Mouse (Mus musculus) stomach, embryonic 16.5 days (tissue): ENCODE data around the gene Micu1. TPM values are rescaled to one million over a fixed set of nuclear protein-coding genes. Genes with fewer than 3 reads are reported as not detected.
A peak's percentile ranks its signal among the peaks of the same experiment; 100 is the strongest.
"Not testable (repeated sequence)": the region's sequence is repeated elsewhere in the genome, so short reads cannot be mapped to it uniquely, and the experiment has no call there.

Experiments used
- ATAC-seq: fragments of 200-750 bp; cut with Nextera tagmentation; 2 replicates; pipeline ENCODE4 v1.8.0; 2017; ENCODE audit warnings: moderate number of reproducible peaks, moderate TSS enrichment; ENCODE audit not compliant: insufficient read depth, low FRiP score
- H3K27ac ChIP-seq: fragments of 300-500 bp; sonication (generic); 2 replicates; pipeline ENCODE4 v1.5.1; 2014; ENCODE audit warnings: low read length
- H3K27me3 ChIP-seq: fragments of 300-500 bp; sonication (generic); 2 replicates; pipeline ENCODE4 v1.6.1; 2014; ENCODE audit warnings: low read length, control low read depth, mixed read lengths; ENCODE audit not compliant: control insufficient read depth, insufficient read depth
- H3K36me3 ChIP-seq: fragments of 300-500 bp; sonication (generic); 2 replicates; pipeline ENCODE4 v1.6.1; 2014; ENCODE audit warnings: low read length; ENCODE audit not compliant: control insufficient read depth, insufficient read depth
- H3K4me1 ChIP-seq: fragments of 300-500 bp; sonication (generic); 2 replicates; pipeline ENCODE4 v1.6.1; 2014; ENCODE audit warnings: low read length, control low read depth, mixed read lengths; ENCODE audit not compliant: control insufficient read depth, insufficient read depth
- H3K4me2 ChIP-seq: fragments of 300-500 bp; sonication (generic); 2 replicates; pipeline ENCODE4 v1.6.1; 2014; ENCODE audit warnings: low read depth, low read length, mixed read lengths
- H3K4me3 ChIP-seq: fragments of 300-500 bp; sonication (generic); replicated peaks from 2 replicates; pipeline ENCODE4 v1.5.1; 2014; ENCODE audit warnings: mild to moderate bottlenecking, low read length
- H3K9ac ChIP-seq: fragments of 300-500 bp; sonication (generic); 2 replicates; pipeline ENCODE4 v1.6.1; 2014; ENCODE audit warnings: low read length
- H3K9me3 ChIP-seq: fragments of 300-500 bp; sonication (generic); replicated peaks from 2 replicates; pipeline ENCODE4 v1.6.1; 2016; ENCODE audit warnings: low read length, control low read depth; ENCODE audit not compliant: control insufficient read depth
- WGBS: fragments of 180-500 bp; shearing (Covaris S2); extraction: QIAGEN DNeasy Blood & Tissue Kit; methylation state at CpG from one replicate; pipeline ENCODE4 v1.1.7; 2014; 5-methylcytosine and 5-hydroxymethylcytosine counted together
- polyA plus RNA-seq: library from polyadenylated mRNA; unstranded; fragments of >200 nt; fragmentation: Nextera tagmentation; extraction: Ambion mirVana; gene quantifications from 2 replicates; pipeline ENCODE4 v1.2.1, GENCODE M21; 2015

The Micu1 gene
- polyA plus RNA-seq, 1 experiment from 2014 or later, result 74.1 TPM

DNA sequence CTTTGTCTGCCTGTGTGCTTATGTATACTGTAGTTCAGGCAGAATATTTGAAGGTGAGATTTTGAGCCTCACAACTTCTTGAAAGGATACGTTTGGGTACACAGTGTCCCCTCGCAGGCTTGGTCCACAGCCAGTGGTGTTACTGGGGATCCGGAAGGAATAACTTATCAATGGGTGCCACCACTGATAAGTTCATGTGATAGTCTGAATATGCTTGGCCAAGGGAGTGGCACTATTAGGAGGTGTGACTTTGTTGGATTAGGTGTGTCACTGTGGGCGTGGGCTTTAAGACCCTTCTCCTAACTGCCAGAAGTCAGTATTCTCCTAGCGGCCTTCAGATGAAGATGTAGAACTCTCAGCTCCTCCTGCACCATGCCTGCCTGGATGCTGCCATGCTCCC, 170.9 kb downstream of the Micu1 start:
- Histone ChIP-seq H3K27ac (peak overlapping the region; percentile 62; the same call in 1 of the 2 replicates), H3K27me3 (no peaks in the 10 kb centered on the region), H3K36me3 (no peaks in the 10 kb centered on the region), H3K4me1 (peaks cover 3% of the 10 kb centered on the region; the same call in 1 of the 2 replicates), H3K4me3 (no peak overlapping the region), H3K9me3 (no peaks in the 10 kb centered on the region), H3K9ac (no peak overlapping the region), H3K4me2 (no peak overlapping the region)
- 64% methylated on average over 5 of the region's 5 CpGs for WGBS
- ATAC-seq, result peak; percentile 38; the same call in 1 of the 2 replicates

DNA sequence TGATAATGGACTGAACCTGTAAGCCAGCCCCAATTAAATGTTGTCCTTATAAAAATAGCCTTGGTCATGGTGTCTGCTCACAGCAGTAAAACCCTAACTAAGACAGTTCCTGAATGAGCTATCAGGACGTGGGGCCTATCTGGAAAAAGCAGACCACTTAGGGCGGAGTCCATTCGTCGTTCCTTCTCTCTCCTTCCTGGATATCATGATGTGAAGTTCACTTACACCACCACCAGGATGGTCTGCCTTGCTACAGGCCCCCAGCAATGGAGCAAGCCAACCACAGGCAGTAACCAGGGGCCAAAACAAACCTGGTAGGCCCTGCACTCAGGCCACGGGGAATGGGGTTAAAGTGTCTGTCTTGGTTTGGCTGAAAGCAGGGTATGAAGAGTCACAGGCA, 171.3 kb downstream of the Micu1 start:
- no peak for ATAC-seq
- H3K27me3 ChIP-seq, result no peaks in the 10 kb centered on the region
- no peak overlapping the region for H3K9ac ChIP-seq
- 62% methylated on average over 5 of the region's 5 CpGs for WGBS
- H3K9me3 ChIP-seq, result no peaks in the 10 kb centered on the region
- H3K36me3 ChIP-seq, result no peaks in the 10 kb centered on the region
- no peak overlapping the region; the same call in 1 of the 2 replicates for H3K27ac ChIP-seq
- 0 out of 2 replicates have a peak overlapping the region, but pooled peaks have one; percentile 9 for H3K4me2 ChIP-seq
- no peak overlapping the region for H3K4me3 ChIP-seq
- peaks cover 5% of the 10 kb centered on the region; the same call in 1 of the 2 replicates for H3K4me1 ChIP-seq

DNA sequence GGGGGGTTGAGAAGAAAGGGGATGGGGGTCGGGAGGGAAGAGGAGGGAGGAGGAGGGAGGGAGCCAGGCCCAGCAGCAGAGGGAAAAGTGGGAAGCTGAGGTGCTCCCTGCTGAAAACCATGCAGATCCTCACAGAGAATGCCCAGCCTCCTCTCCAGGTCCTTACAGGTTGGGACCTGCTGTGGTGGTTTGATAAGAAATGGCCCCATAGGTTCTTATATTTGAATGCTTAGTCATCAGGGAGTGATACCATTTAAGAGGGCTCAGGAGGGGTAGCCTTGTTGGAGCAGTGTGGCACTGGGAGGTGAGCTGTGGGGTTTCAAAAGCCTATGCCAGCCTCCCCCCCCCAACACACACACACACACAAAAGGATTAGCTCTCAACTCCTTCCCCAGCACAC, 173.1 kb downstream of the Micu1 start:
- peaks cover 9% of the 10 kb centered on the region for H3K4me1 ChIP-seq
- H3K9me3 ChIP-seq, result no peaks in the 10 kb centered on the region
- no peak overlapping the region for H3K4me2 ChIP-seq
- no peak overlapping the region for H3K4me3 ChIP-seq
- H3K9ac ChIP-seq, result no peak overlapping the region
- ATAC-seq, result peak; percentile 35; the same call in 1 of the 2 replicates
- no peaks in the 10 kb centered on the region for H3K36me3 ChIP-seq
- peak overlapping the region; percentile 12 for H3K27ac ChIP-seq
- no peaks in the 10 kb centered on the region for H3K27me3 ChIP-seq
- 33% methylated on average over 1 of the region's 1 CpGs for WGBS

- not testable (repeated sequence) for H3K9ac ChIP-seq, H3K4me3 ChIP-seq, H3K9me3 ChIP-seq, H3K36me3 ChIP-seq, ATAC-seq, H3K27ac ChIP-seq, H3K27me3 ChIP-seq, H3K4me2 ChIP-seq
- H3K4me1 ChIP-seq, result peaks cover 19% of the 10 kb centered on the region
- 96% methylated on average over 2 of the region's 4 CpGs for WGBS
Measured at GRCm38 (mm10) chr10:59876698-59877097, 174.4 kb downstream of the Micu1 start.

DNA sequence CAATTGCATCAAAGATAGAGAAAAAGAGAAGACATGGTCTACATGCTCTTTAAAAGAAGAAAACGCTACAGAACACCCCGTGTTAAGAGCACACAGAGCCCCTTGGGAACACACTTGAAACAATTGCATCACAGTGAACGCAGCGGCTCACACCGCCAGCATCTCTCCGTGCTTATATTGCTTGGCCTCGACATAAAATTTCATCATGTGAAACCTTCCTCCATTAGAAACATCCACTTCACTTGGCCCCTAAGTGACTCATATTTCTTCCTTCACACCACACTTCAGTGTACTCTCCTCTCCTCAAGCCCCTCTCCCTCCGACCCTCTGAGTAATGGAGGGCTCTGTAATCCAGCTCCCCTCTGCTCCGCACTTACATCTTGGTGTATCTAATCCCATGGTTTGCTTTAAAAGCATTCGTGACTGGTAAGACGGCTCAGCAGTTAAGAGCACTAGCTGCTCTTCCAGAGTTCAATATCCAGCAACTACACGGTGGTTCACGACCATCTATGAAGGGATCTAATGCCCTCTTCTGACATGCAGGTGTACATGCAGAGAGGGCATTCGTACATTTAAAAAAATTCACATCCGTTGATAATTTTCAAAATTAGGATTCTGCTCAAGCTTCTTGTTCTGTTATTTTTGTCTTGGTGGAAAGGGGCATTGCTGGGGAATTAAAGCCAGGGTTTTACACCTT, 175.3 kb downstream of the Micu1 start:
- Histone ChIP-seq H3K9ac (no peak overlapping the region), H3K4me1 (peaks cover 19% of the 10 kb centered on the region), H3K4me3 (no peak overlapping the region), H3K27ac (no peak overlapping the region), H3K27me3 (no peaks in the 10 kb centered on the region), H3K9me3 (no peaks in the 10 kb centered on the region), H3K4me2 (no peak overlapping the region), H3K36me3 (no peaks in the 10 kb centered on the region)
- no peak for ATAC-seq
- 76% methylated on average over 15 of the region's 15 CpGs for WGBS

DNA sequence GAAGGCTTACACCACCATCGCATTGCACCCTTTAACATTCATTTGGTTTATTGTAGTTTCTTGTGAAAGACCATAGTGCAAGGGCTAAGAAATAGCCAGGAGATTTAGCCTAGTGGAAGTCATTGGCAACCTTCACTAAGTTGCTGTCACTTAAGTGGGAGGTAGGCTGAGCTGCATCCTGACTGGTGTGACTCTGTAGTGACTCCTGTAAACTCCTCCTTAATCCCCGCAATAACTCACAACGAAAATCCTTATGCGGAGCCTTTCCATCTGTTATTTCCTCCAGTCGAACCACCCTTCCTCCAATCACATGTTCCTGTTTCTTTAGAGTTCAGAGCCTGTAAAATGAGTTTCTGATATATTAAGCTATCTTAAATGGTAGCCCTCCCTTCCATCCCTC, 176.5 kb downstream of the Micu1 start:
- H3K4me1 ChIP-seq, result peaks cover 17% of the 10 kb centered on the region
- H3K27me3 ChIP-seq, result no peaks in the 10 kb centered on the region
- peak overlapping the region; percentile 95 for H3K9ac ChIP-seq
- H3K9me3 ChIP-seq, result no peaks in the 10 kb centered on the region
- peak overlapping the region; percentile 85 for H3K4me3 ChIP-seq
- peak overlapping the region; percentile 100 for H3K27ac ChIP-seq
- peak overlapping the region; percentile 71 for H3K4me2 ChIP-seq
- no peak for ATAC-seq
- no peaks in the 10 kb centered on the region for H3K36me3 ChIP-seq
- WGBS, result 12% methylated on average over 5 of the region's 5 CpGs

DNA sequence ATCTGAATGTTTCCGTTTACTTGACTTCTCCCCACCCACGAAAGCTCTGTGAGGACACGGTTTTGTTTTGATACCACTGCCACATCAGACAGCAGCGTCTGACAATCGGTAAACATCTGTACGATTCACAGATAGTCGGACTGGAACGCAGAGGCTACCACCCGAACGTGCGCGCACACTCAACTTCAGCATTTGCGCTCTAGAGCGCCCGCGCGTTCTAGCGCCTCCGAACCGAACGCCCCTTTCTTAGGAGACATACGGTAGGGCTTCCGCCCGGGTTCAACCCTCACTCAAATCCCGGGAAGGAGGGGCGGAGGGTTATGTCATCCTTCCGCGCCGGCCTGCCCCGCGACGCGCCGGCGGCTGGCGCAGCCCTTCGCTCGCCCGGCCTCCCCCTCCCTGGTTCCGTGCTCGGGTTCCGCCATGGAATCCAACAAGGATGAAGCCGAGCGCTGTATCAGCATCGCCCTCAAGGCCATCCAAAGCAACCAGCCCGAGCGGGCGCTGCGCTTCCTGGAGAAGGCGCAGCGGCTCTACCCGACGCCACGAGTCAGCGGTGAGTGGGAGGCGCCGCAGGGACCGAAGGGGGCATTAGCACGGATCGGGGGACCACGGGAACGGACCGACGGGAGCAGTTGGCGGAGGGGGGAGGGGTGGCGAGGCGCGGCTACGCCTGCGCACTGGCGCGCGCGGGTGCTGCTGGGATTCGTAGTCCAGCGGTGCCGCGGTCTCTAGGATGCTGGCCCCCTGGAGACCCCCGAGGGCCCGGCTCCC, 177.2 kb downstream of the Micu1 start, which contains the start of gene Dnajb12:
Gene Dnajb12 (plus strand): TSS at position 302 of the 774 bp plus-strand sequence.
- H3K4me3 ChIP-seq, result peak within 1 kb of the TSS; percentile 85
- no peaks in the 10 kb centered on the region for H3K9me3 ChIP-seq
- H3K4me2 ChIP-seq, result peak within 1 kb of the TSS; percentile 98
- no peaks in the 10 kb centered on the region for H3K27me3 ChIP-seq
- H3K36me3 ChIP-seq, result no peaks in the 10 kb centered on the region
- H3K9ac ChIP-seq, result peak within 1 kb of the TSS; percentile 95
- peak; percentile 91 for ATAC-seq
- under 1% methylated on average over 79 of the region's 80 CpGs for WGBS
- peak within 1 kb of the TSS; percentile 100 for H3K27ac ChIP-seq
- peaks cover 15% of the 10 kb centered on the region for H3K4me1 ChIP-seq

GRCm38 (mm10) chr10:59880029-59880386, 177.7 kb downstream of the Micu1 start:
- no peaks in the 10 kb centered on the region for H3K36me3 ChIP-seq
- H3K4me1 ChIP-seq, result peaks cover 18% of the 10 kb centered on the region
- H3K27me3 ChIP-seq, result no peaks in the 10 kb centered on the region
- peak; percentile 51 for ATAC-seq
- H3K9me3 ChIP-seq, result no peaks in the 10 kb centered on the region
- H3K27ac ChIP-seq, result peak overlapping the region; percentile 100
- peak overlapping the region; percentile 85 for H3K4me3 ChIP-seq
- peak overlapping the region; percentile 98 for H3K4me2 ChIP-seq
- under 1% methylated on average over 13 of the region's 13 CpGs for WGBS
- peak overlapping the region; percentile 95 for H3K9ac ChIP-seq

DNA sequence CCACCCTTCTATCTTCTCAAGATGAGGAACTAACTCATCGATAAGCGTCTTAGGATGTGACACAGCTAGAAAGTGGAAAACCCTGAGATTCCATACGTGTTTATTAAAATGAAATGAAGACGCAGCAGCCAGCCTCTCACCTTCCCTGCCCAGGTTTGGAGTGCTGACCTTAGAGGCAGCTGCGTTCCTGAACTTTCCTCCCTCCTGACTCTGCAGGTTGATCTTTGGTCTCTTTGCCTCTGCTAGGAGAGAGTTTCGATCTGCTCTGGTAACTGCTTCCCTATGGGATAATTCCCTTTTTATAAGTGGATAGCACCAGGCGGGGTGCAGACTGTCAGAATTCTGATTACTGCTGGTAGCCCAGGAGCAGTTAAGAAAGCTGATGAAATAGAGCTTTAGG, 178.6 kb downstream of the Micu1 start:
- Histone ChIP-seq H3K4me2 (peak overlapping the region; percentile 98), H3K9me3 (no peaks in the 10 kb centered on the region), H3K9ac (peak overlapping the region; percentile 95), H3K36me3 (no peaks in the 10 kb centered on the region), H3K4me1 (peaks cover 18% of the 10 kb centered on the region), H3K4me3 (peak overlapping the region; percentile 85), H3K27ac (0 out of 2 replicates have a peak overlapping the region, but pooled peaks have one; percentile 100), H3K27me3 (no peaks in the 10 kb centered on the region)
- no peak for ATAC-seq
- 78% methylated on average over 7 of the region's 7 CpGs for WGBS
